Mouse (Mus musculus) B cell, adult 62 days (primary cell): ENCODE results near the gene Slc17a4. TPM values are rescaled to one million over a fixed set of nuclear protein-coding genes. Genes with fewer than 3 reads are reported as not detected.

Experiments used
- total RNA-seq: library from RNA; stranded (reverse); gene quantifications from 4 replicates; pipeline ENCODE4 v1.2.4, GENCODE M21; 2023

Slc17a4 gene
- not detected in 4 replicates for total RNA-seq

DNA sequence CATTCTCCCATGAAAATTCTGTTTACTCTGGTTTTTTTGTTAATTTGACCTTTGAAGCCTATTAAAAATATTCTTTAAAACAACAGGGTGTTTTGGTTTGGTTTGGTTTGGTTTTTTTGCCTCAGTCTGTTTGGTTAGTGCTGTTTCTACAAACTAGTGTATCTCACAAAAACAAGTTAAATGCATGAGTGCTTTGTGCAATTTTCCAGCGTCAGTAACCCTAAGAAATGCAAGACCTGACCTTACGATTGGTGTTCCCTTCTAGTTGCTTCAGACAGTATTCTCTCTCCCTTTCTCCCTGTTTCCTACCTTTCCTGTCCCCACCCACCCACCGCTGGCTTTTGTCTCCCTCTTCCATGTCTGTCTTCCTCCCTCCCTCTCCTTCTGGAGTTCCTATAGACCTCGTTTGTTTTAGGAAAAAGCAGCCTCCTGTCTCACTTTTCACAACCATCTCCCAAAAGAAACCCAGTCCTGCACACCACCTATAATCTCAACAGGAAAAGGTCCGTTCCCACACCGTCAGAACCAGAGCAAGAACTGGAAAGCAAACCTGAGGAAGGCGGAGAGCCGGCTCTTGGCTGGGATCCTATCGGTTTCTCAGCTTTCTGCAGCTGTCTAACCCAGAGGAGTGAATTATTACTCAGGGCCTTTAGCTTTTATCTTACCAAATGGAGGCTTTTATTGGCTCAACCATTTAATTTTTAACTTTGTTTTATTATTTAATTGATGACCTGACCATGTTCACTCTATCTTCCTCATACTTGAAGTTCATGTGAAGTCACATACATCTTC is at the start of gene Slc17a4:
Slc17a4 (minus strand) TSS at position 634 of the 792 bp plus-strand sequence.

DNA sequence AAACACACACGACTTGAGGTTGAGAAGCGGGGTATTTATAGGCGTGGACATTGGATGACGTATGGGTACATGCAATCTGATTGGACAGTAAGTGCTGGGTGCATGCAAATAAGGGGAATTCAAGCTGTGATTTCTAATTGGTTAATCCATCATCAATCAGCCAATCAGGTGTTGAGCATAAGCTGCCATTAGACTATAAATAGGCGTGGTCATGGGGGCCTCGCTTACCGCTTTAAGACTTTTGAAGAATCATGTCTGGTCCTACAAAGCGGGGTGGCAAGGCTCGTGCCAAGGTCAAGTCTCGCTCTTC is 19.4 kb upstream of the Slc17a4 start, which contains the start of gene Hist1h2aa:
Hist1h2aa (plus strand) TSS at position 252 of the 310 bp plus-strand sequence.

DNA sequence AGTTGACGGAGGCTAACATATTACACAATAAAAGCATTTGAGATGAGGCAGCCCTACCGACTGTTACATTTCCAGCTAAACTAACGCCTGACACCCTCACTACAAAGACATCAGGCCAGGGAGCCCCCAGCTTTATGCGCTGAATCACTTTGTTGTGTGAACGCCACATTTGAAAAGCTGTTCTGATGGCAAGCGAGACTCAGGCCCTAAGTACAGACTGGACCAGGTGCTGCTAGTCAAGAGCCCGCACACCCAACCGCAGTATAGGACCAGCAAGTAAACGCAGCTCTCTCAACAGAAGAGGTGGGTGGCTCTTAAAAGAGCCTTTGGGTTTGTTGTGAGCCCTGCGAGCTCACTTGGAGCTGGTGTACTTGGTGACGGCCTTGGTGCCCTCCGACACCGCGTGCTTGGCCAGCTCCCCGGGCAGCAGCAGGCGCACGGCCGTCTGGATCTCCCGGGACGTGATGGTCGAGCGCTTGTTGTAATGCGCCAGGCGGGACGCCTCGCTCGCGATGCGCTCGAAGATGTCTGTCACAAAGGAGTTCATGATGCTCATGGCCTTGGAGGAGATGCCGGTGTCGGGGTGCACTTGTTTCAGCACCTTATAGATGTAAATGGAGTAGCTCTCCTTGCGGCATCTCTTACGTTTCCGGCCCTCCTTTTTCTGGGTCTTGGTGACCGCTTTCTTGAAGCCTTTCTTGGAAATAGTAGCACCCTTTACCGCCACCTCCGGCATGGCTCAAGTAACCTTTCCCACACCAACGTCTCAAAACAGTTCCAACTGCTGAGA is 18.8 kb upstream of the Slc17a4 start, which contains the start of gene Hist1h2ba:
Hist1h2ba (minus strand) TSS at position 736 of the 790 bp plus-strand sequence.

DNA sequence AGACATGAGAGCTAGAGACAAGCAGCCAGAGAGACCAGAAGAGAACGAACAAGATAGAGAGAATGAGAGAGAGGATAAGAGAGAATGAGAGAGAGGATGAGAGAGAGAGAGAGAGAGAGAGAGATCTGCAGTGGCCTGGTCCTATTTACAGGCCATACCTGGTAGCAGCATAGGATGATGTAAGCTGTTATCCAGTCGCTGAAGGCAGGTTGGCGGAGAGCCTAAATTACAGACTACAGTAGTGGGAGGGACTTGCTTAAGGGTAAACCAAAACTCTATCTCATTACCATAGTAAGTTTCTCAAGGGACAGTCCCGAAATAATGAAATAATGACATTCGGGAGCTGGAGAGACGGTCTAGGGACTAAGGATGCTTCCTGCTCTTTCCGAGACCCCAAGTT is 47.4 kb downstream of the Slc17a4 start, which contains the start of gene Slc17a1:
Slc17a1 (plus strand) TSS at position 346 of the 400 bp plus-strand sequence.

Other genes starting within 250 kb of the Slc17a4 start
- 9.3 to 10.9 TPM (median 9.8 TPM) in 4 replicates for gene Hist1h2ac, start 231.1 kb downstream of the Slc17a4 start, total RNA-seq
- gene Hist1h2bc, start 230.8 kb downstream of the Slc17a4 start, total RNA-seq, result 16.6 to 23.0 TPM (median 18.7 TPM) in 4 replicates
- gene Hist1h1t, start 219.2 kb downstream of the Slc17a4 start, total RNA-seq, result 0.67 to 1.3 TPM in 2 of 4 replicates, not detected in the others
- gene Hist1h4c, start 216.6 kb downstream of the Slc17a4 start, total RNA-seq, result 174 to 205 TPM (median 189 TPM) in 4 replicates
- gene Hfe, start 204.2 kb downstream of the Slc17a4 start, total RNA-seq, result 0.48 to 1.5 TPM (median 1.1 TPM) in 4 replicates
- gene Hist1h1c, start 176.2 kb downstream of the Slc17a4 start, total RNA-seq, result 857 to 1,008 TPM (median 880 TPM) in 4 replicates
- gene Hist1h3c, start 169.4 kb downstream of the Slc17a4 start, total RNA-seq, result 9.0 to 14.7 TPM (median 11.7 TPM) in 4 replicates
- 65.5 to 82.0 TPM (median 72.9 TPM) in 4 replicates for gene Hist1h2bb, start 168.3 kb downstream of the Slc17a4 start, total RNA-seq
- gene Hist1h2ab, start 163.9 kb downstream of the Slc17a4 start, total RNA-seq, result 38.9 to 112 TPM (median 74.0 TPM) in 4 replicates
- gene Hist1h3b, start 162.7 kb downstream of the Slc17a4 start, total RNA-seq, result 29.5 to 64.1 TPM (median 35.4 TPM) in 4 replicates
- gene Hist1h4b, start 158.0 kb downstream of the Slc17a4 start, total RNA-seq, result 81.8 to 123 TPM (median 110 TPM) in 4 replicates
- gene Hist1h4a, start 153.8 kb downstream of the Slc17a4 start, total RNA-seq, result 189 to 269 TPM (median 202 TPM) in 4 replicates
- gene Hist1h3a, start 152.6 kb downstream of the Slc17a4 start, total RNA-seq, result 385 to 444 TPM (median 390 TPM) in 4 replicates
- gene Hist1h1a, start 151.3 kb downstream of the Slc17a4 start, total RNA-seq, result 35.5 to 38.6 TPM (median 37.0 TPM) in 4 replicates
- gene Trim38, start 145.1 kb downstream of the Slc17a4 start, total RNA-seq, result not detected in 4 replicates
- not detected in 4 replicates for gene Slc17a2, start 108.0 kb downstream of the Slc17a4 start, total RNA-seq
- gene Slc17a3, start 75.6 kb downstream of the Slc17a4 start, total RNA-seq, result not detected in 4 replicates
- not detected in 4 replicates for gene Slc17a1, start 47.3 kb downstream of the Slc17a4 start, total RNA-seq
- gene Hist1h2ba, start 19.1 kb upstream of the Slc17a4 start, total RNA-seq, result not detected in 4 replicates
- not detected in 4 replicates for gene Hist1h2aa, start 19.5 kb upstream of the Slc17a4 start, total RNA-seq
- gene Scgn, start 76.2 kb upstream of the Slc17a4 start, total RNA-seq, result not detected in 4 replicates